Mouse (Mus musculus): Measurements from ENCODE around the gene Prpf18. TPM values are rescaled to one million over a fixed set of nuclear protein-coding genes. Genes with fewer than 3 reads are reported as not detected.
A peak's percentile ranks its signal among the peaks of the same experiment; 100 is the strongest.
"Not testable (repeated sequence)": the region's sequence is repeated elsewhere in the genome, so short reads cannot be mapped to it uniquely, and the experiment has no call there.

Prpf18 gene
- 10 to 100 TPM; 33.1 to 35.4 TPM for total RNA-seq (2021)

DNA sequence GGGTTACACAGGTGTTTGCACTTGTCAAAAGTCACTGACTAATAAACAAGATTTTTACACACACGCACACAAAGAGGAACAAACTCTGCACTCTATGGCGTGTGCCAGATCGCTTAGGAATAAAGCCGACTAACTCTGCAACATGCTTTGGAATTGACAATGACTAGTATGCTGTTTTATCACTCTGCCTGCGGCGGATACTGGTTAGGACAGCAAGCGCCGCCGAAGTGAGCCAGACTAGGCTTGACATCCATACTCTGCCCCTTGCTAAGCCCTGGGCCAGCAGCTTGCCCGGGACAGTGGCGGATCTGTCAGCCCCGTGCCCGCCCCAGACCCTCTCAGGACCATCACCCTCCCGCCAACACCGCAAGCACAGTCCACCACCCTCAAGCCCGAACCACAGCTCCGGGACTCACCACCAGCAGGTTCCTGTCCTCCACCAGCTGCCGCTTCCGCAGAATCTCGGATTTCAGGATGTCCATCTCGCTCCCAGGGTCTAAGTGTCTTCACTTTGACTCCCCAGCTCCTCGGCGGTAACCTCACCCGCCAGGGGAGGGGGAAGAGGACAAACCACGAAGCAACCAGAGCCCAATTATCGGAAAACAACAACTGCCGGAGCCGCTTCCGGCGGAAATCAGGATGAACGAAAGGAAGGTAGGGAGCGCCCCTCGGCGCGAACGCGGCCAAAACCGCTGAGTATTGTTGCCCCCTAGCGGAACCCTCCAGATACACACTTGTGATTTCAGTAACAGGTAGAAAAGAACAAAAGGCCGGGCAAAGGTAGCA, at the start of gene Prpf18:
Gene Prpf18, minus strand, starts transcription at position 614 of the 786 bp plus-strand sequence.
- peak; percentile 87 for DNase-seq
- intact Hi-C loops (cut with DNase I) = loop anchor here (5.0 to 10.0 kb wide), 2 partner anchors 63 to 211 kb away; partner anchors contain the start of gene Bend7

DNA sequence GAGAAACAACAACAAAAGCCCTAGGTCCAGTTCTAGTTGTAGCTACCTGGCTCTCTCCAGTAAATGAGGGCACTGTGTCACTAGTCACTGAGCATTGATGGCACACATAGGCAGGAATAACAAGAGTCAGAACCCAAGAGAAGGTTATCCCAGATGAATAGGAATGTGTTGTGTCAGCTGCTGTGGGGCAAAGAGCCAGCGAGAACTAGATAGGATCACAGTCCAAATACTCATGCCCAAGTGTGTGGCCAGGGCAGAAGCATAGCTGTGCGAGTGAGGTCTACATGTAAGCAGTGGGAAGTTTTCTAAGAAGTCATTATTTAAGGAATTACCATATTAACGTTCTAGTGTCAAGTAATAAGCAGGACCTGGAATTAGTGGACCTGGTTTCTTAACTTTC, 28.0 kb upstream of the Prpf18 start:
- intact Hi-C loops (cut with DNase I) = no loop called here
- DNase-seq = no peak

DNA sequence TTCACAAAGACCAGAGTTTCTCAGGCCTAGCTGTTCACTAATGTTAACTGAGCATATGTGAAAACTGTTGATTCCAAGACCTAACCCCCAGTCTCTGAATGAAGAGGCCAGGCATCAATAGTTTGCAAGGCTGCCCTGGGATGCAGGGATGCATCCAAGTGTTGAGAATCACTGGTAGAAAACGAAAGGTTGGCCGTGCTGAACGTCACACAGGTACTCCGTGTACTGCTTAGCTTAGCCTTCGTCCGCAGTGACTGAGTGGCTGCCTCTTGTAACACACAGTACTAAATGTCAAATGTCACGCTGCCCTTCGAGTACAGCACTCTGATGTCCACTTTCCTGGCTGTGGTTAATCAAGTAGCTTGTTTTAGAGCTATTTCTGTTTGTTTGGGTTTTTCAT, 19.7 kb upstream of the Prpf18 start:
- intact Hi-C loops (cut with DNase I) = no loop called here
- no peak for DNase-seq

DNA sequence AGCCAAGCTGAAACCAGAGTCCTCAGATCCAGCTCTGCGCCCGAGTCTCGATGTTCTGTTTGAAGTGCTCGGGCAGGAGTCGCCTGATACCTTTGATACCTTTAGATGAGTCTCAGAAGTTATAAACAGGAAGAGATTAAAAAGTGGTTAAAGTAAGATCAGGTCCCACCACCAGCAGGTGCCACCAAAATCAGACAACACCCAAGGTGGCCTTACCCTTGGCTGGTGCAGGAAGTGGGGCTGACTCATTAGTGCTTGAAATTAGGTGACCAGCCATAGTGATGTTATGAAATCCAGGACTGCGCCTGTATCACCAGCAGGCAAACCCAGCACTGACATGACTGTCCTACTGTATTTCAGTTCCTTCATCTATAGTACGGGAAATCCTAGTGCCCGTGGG, 17.8 kb upstream of the Prpf18 start:
- intact Hi-C loops (cut with DNase I) = no loop called here
- no peak for DNase-seq

DNA sequence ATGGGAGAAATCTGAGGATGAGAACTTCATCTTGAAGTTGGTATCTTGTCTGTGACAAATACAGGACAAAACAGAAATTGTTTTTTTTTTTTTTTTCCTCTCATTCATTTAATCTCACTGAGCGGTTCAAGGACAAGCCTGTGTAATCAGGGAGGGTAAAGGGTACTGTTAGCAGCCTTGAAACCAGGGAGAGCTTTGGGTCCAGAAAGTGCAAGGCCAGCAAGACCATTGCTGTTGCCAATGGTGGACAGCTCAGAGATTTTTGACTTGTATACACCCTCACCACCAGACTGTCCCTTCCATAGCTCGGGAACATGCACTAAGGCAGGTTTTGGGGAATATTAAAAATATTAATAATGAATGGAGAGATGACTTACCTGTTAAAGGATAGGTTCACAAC, 16.7 kb upstream of the Prpf18 start:
- intact Hi-C loops (cut with DNase I) = no loop called here

DNA sequence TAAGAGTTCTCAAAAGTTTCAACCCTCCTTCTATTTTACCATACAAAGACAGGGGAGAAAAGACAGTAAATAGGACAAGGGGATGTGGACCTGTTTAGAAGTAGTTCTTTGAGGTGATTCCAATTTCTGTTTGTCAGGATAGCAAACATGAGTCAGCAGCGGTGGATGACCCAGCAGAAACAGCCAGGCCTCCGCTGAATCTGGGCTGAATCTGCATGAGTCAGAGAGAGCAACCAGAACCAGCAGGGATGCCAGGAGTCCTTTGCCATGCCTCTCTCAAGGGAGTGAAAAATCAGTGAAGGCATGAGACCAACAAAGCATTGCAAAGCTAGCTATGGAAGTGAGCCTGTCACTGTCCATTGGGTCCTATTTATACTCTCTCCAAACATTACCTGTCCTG, 8.8 kb upstream of the Prpf18 start:
- intact Hi-C loops (cut with DNase I) = no loop called here
- no peak for DNase-seq

More for the DNA sequence above, 16.7 kb upstream of the Prpf18 start:
- DNase-seq = no peak

DNA sequence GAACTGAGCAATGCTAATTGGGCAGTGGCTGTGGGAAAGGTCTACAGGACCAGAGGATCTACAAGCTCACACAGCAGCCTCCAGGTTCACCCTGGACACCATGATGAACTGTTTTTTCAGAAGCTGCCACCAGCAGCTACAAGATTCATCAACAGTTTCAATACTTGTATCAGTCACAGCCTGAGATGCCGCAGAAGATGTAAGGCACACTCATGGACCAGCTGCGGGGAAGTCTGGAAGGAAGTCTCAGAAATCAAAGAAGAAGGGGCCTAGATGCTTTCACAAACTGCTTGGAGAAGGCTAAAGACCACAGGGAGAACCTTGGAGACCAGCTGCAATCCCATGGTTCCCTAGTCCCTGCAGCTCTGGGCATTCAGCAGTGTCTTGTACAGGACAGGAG, 2.3 kb downstream of the Prpf18 start:
- intact Hi-C loops (cut with DNase I) = loop anchor here (5.0 to 10.0 kb wide), 2 partner anchors 65 to 213 kb away; partner anchors contain the start of gene Bend7

DNA sequence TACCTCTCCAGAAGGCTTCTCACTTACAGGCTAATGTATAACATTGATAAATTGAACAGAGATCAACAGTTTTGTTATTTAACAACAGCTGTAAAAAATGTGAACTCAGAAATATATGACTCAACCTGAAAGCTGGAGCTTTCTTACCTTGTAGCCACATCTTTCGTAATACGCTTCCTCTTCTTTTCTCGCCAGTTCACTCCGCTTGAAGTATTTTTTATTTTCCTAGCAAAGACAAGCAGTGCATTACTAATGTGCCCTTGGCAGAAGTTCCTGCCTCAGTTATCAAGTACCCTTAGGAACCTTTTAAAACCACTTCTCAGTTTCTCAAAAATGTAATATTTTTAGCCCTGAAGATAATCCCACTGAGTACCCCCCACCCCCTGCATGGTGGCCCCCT, 3.8 kb downstream of the Prpf18 start:
- DNase-seq = no peak
- intact Hi-C loops (cut with DNase I) = no loop called here

More for the DNA sequence above, 2.3 kb downstream of the Prpf18 start:
- no peak for DNase-seq

DNA sequence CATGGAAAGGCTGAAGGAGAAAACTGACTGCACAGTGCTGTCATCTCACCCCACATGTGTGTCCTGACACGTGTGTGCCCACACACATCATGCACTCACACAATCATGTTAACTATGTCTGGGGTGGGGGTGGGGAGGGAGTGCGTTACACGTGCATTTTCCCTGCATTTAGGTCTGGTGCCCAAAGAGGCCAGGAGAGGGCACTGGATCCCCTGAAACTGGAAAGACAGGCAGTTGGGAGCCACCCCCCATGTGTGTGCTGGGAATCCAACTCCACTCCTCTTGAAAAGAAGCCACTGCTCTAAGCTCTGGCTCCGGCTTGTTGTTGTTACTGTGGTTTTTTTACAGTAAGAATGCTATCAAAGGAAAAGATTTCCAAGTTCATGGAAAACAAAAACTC, 6.8 kb downstream of the Prpf18 start:
- DNase-seq = no peak
- intact Hi-C loops (cut with DNase I) = no loop called here

DNA sequence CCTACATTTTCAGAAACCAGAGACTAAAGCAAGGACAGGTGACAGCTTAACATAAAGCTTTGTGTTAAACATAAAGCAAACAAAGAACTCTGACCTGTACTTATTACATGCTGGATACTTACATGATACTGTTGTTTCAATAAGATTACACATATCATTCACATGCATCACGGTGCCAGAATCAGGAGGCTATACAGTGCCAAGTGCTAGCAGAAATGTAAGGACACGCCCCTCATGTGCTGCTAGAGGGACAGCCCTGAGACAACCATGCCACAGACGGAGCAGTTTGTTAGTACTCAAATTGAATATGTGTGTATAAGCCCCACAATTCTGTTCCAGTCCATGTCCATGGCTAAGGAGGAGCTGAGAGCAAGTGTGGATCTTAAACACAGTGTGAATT, 13.7 kb downstream of the Prpf18 start:
- DNase-seq = no peak

DNA sequence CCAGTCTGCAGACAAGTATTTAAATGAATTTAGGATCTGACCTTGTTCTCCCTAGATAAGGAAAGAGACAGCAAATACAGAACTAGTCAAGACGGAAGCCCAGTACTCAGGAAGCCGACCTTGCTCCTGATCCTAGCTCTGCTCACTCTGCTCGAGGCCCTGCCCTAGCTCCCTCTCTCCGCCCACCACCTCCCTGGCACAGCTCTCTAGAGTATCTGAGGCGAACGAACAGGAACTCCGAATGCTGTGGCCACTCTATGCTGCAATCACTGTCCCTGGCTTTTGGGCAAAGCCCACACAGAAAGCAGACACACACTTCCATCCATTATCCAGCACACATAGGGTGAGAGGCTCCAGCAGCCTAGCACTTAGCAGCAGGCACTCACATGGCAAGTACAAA, 15.3 kb downstream of the Prpf18 start:
- no peak for DNase-seq
- intact Hi-C loops (cut with DNase I) = no loop called here

More for the DNA sequence above, 13.7 kb downstream of the Prpf18 start:
- intact Hi-C loops (cut with DNase I) = no loop called here

DNA sequence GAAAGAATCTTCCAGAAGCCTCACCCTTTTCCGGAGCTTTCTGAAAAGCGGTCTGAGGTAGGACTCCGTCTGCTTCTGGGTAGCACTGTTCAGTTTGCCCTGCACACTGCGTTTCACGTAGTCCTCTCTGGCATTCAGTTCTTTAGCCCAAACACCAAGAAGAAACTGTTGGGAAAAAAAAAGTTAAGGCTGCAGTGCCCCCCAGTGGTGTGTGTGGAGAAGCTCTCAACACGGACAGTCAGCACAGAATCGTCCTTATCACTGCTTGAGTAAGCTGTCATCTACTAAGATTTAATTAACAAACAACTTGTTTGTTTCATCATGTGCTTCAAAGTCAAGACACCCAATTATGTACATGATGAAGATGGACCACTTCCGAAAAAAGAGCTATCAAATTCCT, 16.1 kb downstream of the Prpf18 start:
- peak; percentile 21 for DNase-seq
- intact Hi-C loops (cut with DNase I) = no loop called here

DNA sequence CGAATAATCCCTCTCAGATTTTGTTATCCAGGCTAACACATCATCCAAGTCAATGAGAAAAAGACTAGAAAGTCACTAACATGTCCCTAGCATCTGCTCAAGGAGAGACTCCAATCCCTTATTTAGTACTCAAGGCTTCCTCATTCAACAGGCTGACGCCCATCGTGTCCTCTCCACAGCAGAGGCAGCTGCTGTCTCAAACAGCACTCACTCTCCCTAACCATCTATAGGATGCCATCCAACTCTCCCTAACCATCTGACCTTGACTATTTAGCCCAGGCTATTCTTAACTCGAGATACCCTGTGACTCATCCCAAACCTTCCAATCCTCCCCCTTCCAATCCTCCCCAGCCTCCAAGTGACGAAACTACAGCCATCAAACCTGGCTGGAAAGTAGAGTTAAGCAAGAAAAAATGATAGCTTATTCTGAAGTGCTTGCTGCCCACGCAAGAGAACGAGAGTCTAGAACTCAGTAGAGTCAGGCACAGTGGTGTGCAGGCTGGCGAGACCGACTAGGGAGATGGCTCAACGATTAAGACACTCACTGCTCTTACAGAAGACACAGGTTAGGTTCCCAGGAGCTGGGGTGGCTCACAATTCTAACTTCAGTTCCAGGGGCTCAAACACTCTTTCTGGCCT, 21.6 kb downstream of the Prpf18 start:
- DNase-seq = no peak
- intact Hi-C loops (cut with DNase I) = no loop called here

DNA sequence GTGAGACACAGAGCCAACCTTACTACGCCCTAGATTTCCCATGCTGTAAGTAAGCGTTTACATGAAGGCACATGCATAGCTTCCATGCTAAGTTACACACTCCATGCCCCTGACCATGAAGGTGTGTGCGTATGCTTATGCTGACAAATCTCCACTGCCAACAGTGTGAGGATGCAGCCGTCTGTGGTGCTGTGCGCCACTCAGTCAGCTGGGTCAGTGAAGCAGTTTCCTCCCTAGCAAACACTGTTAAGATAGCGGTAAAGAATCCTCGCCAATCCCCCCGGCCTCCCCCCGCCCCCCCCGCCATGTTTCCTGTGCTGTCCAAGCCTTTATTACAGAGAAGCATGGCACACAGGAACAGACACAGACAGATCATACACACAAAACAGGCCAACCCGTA, 22.4 kb downstream of the Prpf18 start:
- intact Hi-C loops (cut with DNase I) = no loop called here

DNA sequence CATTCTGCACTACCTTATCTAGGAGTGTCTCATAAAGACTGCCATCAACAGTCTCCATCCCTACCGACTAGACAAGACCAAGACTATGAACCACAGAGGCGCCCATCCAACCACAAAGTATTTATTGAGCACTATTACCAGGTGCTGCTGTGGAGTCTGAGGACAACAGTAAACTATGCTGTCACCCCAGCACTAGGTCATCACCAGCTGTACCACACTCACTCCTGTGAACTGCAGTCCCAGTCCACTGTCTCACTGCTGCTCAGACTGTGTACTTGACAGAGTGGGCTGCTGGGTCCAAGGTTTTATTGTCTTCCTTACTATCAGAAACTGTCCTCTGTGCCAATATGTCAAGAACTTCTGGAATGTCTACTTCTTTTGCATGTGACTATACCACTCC, 23.0 kb downstream of the Prpf18 start:
- intact Hi-C loops (cut with DNase I) = no loop called here
- DNase-seq = no peak

More for the DNA sequence above, 22.4 kb downstream of the Prpf18 start:
- DNase-seq = no peak

DNA sequence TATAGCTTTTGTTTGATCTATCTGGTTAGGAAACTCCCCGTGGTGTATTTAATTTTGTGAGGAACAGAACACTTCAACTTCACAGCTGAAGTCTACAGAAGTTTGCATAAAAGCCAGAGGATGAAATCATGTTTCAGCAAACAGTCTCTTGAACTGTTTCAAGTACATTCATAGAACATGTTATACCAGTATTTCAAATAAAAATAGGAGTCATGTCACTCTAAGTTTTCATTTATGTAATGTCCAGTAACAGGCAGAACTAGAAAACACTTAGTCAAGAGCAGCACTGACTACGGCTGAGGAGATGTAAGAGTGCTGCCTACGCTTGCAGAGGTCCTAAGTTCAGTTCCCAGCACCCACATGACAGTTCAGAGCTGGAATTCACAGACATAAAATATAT, 25.0 kb downstream of the Prpf18 start:
- intact Hi-C loops (cut with DNase I) = no loop called here
- no peak for DNase-seq

DNA sequence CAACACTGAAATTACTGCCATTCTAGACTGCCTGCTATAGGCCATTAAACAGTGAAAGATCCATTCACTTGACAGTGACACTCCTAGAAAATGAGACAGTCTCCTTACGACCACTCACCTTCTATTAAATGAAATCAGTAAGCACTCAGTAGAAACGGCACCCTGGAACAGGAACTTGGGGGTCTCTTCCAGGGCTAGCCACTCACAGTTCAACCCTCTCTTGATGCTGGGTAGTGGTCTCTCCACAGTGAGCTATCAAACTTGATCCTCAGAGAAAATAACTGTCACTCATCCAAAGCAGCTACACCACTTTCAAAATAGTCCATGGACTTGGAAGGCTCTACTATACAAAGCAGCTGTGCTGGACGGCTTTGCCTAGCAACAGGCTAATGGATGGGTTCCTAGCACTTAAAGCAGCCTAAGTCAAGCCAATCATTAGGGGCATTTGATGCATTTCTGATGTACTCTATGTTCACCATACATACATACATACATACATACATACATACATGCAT, 30.4 kb downstream of the Prpf18 start:
- intact Hi-C loops (cut with DNase I) = no loop called here
- DNase-seq = no peak

DNA sequence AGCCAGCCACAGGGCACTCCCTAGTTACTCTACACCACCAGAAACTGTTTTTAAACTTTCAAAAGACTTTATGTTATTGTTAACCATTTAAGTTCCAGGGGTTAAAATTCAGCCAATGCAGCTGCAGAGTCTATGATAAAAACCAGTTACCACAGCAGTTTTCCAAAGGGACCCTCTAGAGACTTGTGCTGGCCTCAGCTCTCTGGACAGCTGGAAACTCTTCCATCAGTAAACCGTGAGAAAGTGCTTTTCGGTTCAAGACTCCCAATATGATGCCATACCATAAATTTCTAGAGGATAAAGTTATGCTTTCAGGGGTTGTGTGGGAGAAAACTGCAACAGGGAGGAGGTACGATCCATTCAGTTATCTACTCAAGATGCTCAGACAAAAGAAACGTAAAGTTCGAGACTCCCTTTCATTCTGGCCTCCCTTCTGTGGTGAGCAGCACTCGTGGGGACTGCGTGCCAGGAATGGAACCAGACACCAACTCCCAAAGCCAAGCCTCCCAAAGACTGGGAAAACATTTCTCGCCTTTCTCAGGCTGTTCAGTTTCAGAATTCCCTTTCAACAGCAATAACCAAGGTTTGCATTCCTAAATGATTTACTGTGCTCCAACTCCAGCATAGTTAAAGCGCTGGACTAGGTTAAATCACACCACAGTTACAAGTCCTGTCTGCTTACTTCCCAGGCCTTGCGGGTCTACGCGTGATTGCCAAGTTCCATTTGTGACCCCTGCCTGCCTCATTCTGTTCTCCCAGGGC, 31.1 kb downstream of the Prpf18 start:
- no peak for DNase-seq
- intact Hi-C loops (cut with DNase I) = no loop called here

DNA sequence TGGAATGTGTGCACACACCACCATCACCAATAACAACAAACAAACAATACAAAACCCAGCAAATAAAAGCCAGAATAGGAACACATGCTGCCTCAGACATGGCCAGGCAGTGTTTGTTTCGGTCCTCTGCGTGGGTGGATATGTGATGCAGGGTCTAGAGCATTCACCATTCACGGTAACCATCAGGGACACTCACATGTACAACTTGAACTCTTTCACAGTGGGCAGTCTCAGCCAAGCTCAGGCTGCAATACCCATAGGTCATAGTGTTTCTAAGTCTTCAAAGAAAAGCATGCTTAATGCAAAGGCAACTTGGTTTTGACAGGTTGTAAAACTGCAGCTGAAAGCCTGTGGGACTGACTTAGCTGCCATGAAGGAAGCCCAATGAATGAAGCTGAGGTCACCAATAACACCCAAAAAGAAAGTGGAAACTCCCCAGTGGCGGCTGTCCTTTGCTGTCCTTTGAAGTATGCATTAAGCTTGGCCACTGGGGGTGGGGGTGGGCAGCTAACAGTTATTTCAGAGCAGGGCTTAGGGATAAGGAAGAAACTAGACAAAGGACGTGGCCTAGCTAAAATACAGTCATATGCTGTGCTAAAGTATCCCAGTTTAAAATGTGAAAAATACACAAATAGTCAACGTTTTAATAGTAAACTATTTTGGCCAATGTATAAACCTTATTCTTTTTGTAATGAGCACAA, 31.9 kb downstream of the Prpf18 start:
- intact Hi-C loops (cut with DNase I) = no loop called here
- DNase-seq = no peak

DNA sequence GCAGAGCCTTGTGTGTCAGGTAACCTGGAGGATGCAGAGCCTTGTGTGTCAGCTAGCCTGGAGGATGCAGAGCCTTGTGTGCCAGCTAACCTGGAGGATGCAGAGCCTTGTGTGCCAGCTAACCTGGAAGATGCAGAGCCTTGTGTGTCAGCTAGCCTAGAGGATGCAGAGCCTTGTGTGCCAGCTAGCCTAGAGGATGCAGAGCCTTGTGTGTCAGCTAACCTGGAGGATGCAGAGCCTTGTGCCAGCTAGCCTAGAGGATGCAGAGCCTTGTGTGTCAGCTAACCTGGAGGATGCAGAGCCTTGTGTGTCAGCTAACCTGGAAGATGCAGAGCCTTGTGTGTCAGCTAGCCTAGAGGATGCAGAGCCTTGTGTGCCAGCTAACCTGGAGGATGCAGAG, 32.8 kb downstream of the Prpf18 start:
- intact Hi-C loops (cut with DNase I); DNase-seq: not testable (repeated sequence)

DNA sequence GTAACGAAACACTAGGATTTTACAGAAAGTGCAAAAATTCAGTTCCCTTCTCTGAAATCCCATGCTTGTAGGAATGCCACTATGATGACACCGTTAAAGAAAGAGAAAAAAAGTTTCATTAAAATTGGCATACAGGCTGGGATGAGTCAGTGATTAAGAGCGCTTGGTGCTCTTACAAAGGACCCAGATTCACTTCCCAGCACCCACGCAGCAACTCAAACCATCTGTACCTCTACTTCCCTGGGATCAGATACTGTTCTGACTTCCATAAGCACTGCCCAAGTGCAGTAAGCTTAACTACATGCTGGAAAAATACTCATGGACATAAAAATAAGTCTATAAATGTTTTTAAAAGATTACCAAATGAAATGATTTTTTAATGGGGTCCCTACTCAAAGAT, 34.9 kb downstream of the Prpf18 start:
- DNase-seq = no peak
- intact Hi-C loops (cut with DNase I) = no loop called here
